Mouse (Mus musculus): ENCODE data around the gene Gsg1. TPM values are rescaled to one million over a fixed set of nuclear protein-coding genes. Genes with fewer than 3 reads are reported as not detected.
A peak's percentile ranks its signal among the peaks of the same experiment; 100 is the strongest.

The Gsg1 gene
- polyA plus RNA-seq, 1 experiment from 2014 or later: 0.13 TPM

GRCm38 (mm10) chr6:135230586-135230985 is 23.6 kb downstream of the Gsg1 start:
- peaks cover 58% of the 10 kb centered on the region for H3K36me3 ChIP-seq (ENCODE audit: control insufficient read depth, insufficient read depth)
- H3K27ac ChIP-seq (ENCODE audit: low read length): no peak overlapping the region
- no peak overlapping the region for H3K4me2 ChIP-seq (ENCODE audit: low read depth, low read length)
- WGBS (ENCODE audit: insufficient replicate concordance): 86% methylated on average over 6 of the region's 6 CpGs
- H3K9ac ChIP-seq (ENCODE audit: low read depth, low read length): no peak overlapping the region
- no peak overlapping the region for H3K4me3 ChIP-seq (ENCODE audit: low read depth, low read length)
- H3K27me3 ChIP-seq (ENCODE audit: control insufficient read depth, insufficient read depth, low read depth, low read length): no peaks in the 10 kb centered on the region
- H3K9me3 ChIP-seq (replicated peaks; ENCODE audit: control insufficient read depth, low read length): no peaks in the 10 kb centered on the region
- H3K4me1 ChIP-seq (ENCODE audit: control insufficient read depth, low read depth, low read length): no peaks in the 10 kb centered on the region; the same call in 1 of the 2 replicates
- no peak for ATAC-seq (ENCODE audit: low read depth)

DNA sequence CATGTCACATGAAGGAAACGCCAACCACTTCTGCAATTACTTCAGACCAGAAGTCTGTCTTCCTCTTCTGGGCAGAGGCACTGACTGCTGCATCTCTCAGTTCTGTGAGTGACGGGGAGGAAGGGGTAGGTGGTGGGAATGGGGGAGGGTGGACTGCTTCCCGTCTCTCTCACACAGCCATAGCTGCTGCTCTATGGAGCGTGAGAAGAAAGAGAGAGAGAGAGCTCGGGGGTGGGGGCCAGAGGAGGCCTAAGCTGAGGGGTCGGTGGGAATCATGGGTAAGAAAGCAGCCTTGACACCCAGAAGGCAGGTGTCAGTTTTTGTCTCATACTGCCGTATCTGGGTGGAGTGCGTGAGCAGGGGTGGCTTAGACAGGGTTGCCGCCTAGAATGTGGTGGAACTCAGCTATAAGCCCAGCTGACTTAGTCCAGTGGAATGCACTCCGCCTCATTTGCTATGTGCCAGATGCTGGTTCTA is 25.6 kb downstream of the Gsg1 start:
- 43% methylated on average over 10 of the region's 10 CpGs for WGBS (ENCODE audit: insufficient replicate concordance)

GRCm38 (mm10) chr6:135223786-135224416 is 30.2 kb downstream of the Gsg1 start:
- Histone ChIP-seq H3K36me3 (ENCODE audit: control insufficient read depth, insufficient read depth) (peaks cover 35% of the 10 kb centered on the region), H3K27me3 (ENCODE audit: control insufficient read depth, insufficient read depth, low read depth, low read length) (no peaks in the 10 kb centered on the region), H3K9me3 (replicated peaks; ENCODE audit: control insufficient read depth, low read length) (no peaks in the 10 kb centered on the region), H3K4me1 (ENCODE audit: control insufficient read depth, low read depth, low read length) (no peaks in the 10 kb centered on the region; the same call in 1 of the 2 replicates), H3K27ac (ENCODE audit: low read length) (no peak overlapping the region), H3K9ac (ENCODE audit: low read depth, low read length) (no peak overlapping the region), H3K4me3 (ENCODE audit: low read depth, low read length) (no peak overlapping the region), H3K4me2 (ENCODE audit: low read depth, low read length) (no peak overlapping the region)
- WGBS (ENCODE audit: insufficient replicate concordance): 64% methylated on average over 6 of the region's 6 CpGs
- no peak for ATAC-seq (ENCODE audit: low read depth)

More for the DNA sequence above, 25.6 kb downstream of the Gsg1 start:
- no peak; the same call in 1 of the 2 replicates for ATAC-seq (ENCODE audit: low read depth)
- no peak overlapping the region for H3K4me2 ChIP-seq (ENCODE audit: low read depth, low read length)
- H3K9me3 ChIP-seq (replicated peaks; ENCODE audit: control insufficient read depth, low read length): no peaks in the 10 kb centered on the region
- peaks cover 58% of the 10 kb centered on the region for H3K36me3 ChIP-seq (ENCODE audit: control insufficient read depth, insufficient read depth)
- no peaks in the 10 kb centered on the region; the same call in 1 of the 2 replicates for H3K4me1 ChIP-seq (ENCODE audit: control insufficient read depth, low read depth, low read length)
- H3K9ac ChIP-seq (ENCODE audit: low read depth, low read length): no peak overlapping the region
- no peak overlapping the region for H3K4me3 ChIP-seq (ENCODE audit: low read depth, low read length)
- H3K27me3 ChIP-seq (ENCODE audit: control insufficient read depth, insufficient read depth, low read depth, low read length): no peaks in the 10 kb centered on the region
- no peak overlapping the region for H3K27ac ChIP-seq (ENCODE audit: low read length)

- H3K27ac ChIP-seq (ENCODE audit: low read length): no peak overlapping the region
- H3K9ac ChIP-seq (ENCODE audit: low read depth, low read length): no peak overlapping the region
- H3K27me3 ChIP-seq (ENCODE audit: control insufficient read depth, insufficient read depth, low read depth, low read length): no peaks in the 10 kb centered on the region
- peaks cover 11% of the 10 kb centered on the region for H3K36me3 ChIP-seq (ENCODE audit: control insufficient read depth, insufficient read depth)
- H3K4me3 ChIP-seq (ENCODE audit: low read depth, low read length): no peak overlapping the region
- WGBS (ENCODE audit: insufficient replicate concordance): 89% methylated on average over 5 of the region's 5 CpGs
- ATAC-seq (ENCODE audit: low read depth): no peak
- H3K4me2 ChIP-seq (ENCODE audit: low read depth, low read length): no peak overlapping the region
- no peaks in the 10 kb centered on the region for H3K4me1 ChIP-seq (ENCODE audit: control insufficient read depth, low read depth, low read length)
- H3K9me3 ChIP-seq (replicated peaks; ENCODE audit: control insufficient read depth, low read length): no peaks in the 10 kb centered on the region
Observed at GRCm38 (mm10) chr6:135219916-135220315, 34.2 kb downstream of the Gsg1 start.

GRCm38 (mm10) chr6:135218330-135218729 is 35.8 kb downstream of the Gsg1 start:
- Histone ChIP-seq H3K4me2 (ENCODE audit: low read depth, low read length) (no peak overlapping the region), H3K9me3 (replicated peaks; ENCODE audit: control insufficient read depth, low read length) (no peaks in the 10 kb centered on the region), H3K9ac (ENCODE audit: low read depth, low read length) (no peak overlapping the region), H3K36me3 (ENCODE audit: control insufficient read depth, insufficient read depth) (peaks cover 18% of the 10 kb centered on the region), H3K27me3 (ENCODE audit: control insufficient read depth, insufficient read depth, low read depth, low read length) (no peaks in the 10 kb centered on the region), H3K27ac (ENCODE audit: low read length) (no peak overlapping the region), H3K4me1 (ENCODE audit: control insufficient read depth, low read depth, low read length) (no peaks in the 10 kb centered on the region), H3K4me3 (ENCODE audit: low read depth, low read length) (no peak overlapping the region)
- no peak for ATAC-seq (ENCODE audit: low read depth)
- 39% methylated on average over 8 of the region's 8 CpGs for WGBS (ENCODE audit: insufficient replicate concordance)

DNA sequence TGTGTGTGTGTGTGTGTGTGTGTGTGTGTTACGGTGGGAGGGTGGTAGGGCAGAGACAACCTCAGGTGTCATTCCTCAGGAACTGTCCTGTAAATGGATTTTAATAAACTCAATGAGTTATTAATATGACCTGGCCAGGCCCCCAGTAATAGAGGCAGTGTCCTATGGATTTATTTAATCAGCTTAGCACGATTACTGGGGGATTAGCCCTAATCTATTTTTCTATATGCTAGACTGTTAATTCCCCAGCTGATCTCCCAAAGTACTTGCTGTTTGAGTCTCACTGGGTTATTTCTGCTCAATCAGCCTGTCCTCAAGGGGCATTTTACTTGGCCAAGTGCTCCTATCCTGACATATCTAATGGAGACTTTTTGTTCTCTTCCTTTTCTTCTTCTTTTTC is 41.5 kb downstream of the Gsg1 start:
- H3K9ac ChIP-seq (ENCODE audit: low read depth, low read length): no peak overlapping the region
- H3K4me1 ChIP-seq (ENCODE audit: control insufficient read depth, low read depth, low read length): peaks cover 16% of the 10 kb centered on the region
- no peaks in the 10 kb centered on the region for H3K27me3 ChIP-seq (ENCODE audit: control insufficient read depth, insufficient read depth, low read depth, low read length)
- H3K4me3 ChIP-seq (ENCODE audit: low read depth, low read length): no peak overlapping the region
- 82% methylated on average over 2 of the region's 2 CpGs for WGBS (ENCODE audit: insufficient replicate concordance)
- H3K27ac ChIP-seq (ENCODE audit: low read length): no peak overlapping the region
- H3K36me3 ChIP-seq (ENCODE audit: control insufficient read depth, insufficient read depth): peaks cover 19% of the 10 kb centered on the region
- H3K4me2 ChIP-seq (ENCODE audit: low read depth, low read length): no peak overlapping the region
- ATAC-seq (ENCODE audit: low read depth): no peak
- H3K9me3 ChIP-seq (replicated peaks; ENCODE audit: control insufficient read depth, low read length): no peaks in the 10 kb centered on the region

- H3K4me1 ChIP-seq (ENCODE audit: control insufficient read depth, low read depth, low read length): peaks cover 18% of the 10 kb centered on the region
- no peaks in the 10 kb centered on the region for H3K27me3 ChIP-seq (ENCODE audit: control insufficient read depth, insufficient read depth, low read depth, low read length)
- ATAC-seq (ENCODE audit: low read depth): peak; percentile 82
- peak overlapping the region; percentile 40 for H3K4me2 ChIP-seq (ENCODE audit: low read depth, low read length)
- whole genome bisulfite sequencing (ENCODE audit: insufficient replicate concordance): 47% methylated on average over 7 of the region's 7 CpGs
- no peak overlapping the region for H3K4me3 ChIP-seq (ENCODE audit: low read depth, low read length)
- no peak overlapping the region for H3K27ac ChIP-seq (ENCODE audit: low read length)
- peaks cover 17% of the 10 kb centered on the region for H3K36me3 ChIP-seq (ENCODE audit: control insufficient read depth, insufficient read depth)
- peak overlapping the region; percentile 5; the same call in 1 of the 2 replicates for H3K9ac ChIP-seq (ENCODE audit: low read depth, low read length)
- H3K9me3 ChIP-seq (replicated peaks; ENCODE audit: control insufficient read depth, low read length): no peaks in the 10 kb centered on the region
Observed at GRCm38 (mm10) chr6:135211169-135211568, 43.0 kb downstream of the Gsg1 start.

- peaks cover 44% of the 10 kb centered on the region for H3K4me1 ChIP-seq (ENCODE audit: control insufficient read depth, low read depth, low read length)
- H3K4me3 ChIP-seq (ENCODE audit: low read depth, low read length): no peak overlapping the region
- WGBS (ENCODE audit: insufficient replicate concordance): 71% methylated on average over 8 of the region's 8 CpGs
- no peak overlapping the region for H3K9ac ChIP-seq (ENCODE audit: low read depth, low read length)
- no peaks in the 10 kb centered on the region for H3K27me3 ChIP-seq (ENCODE audit: control insufficient read depth, insufficient read depth, low read depth, low read length)
- H3K9me3 ChIP-seq (replicated peaks; ENCODE audit: control insufficient read depth, low read length): no peaks in the 10 kb centered on the region
- no peak overlapping the region for H3K27ac ChIP-seq (ENCODE audit: low read length)
- no peak for ATAC-seq (ENCODE audit: low read depth)
- no peak overlapping the region for H3K4me2 ChIP-seq (ENCODE audit: low read depth, low read length)
- peaks cover 4% of the 10 kb centered on the region for H3K36me3 ChIP-seq (ENCODE audit: control insufficient read depth, insufficient read depth)
Observed at GRCm38 (mm10) chr6:135206909-135207308, 47.2 kb downstream of the Gsg1 start.

DNA sequence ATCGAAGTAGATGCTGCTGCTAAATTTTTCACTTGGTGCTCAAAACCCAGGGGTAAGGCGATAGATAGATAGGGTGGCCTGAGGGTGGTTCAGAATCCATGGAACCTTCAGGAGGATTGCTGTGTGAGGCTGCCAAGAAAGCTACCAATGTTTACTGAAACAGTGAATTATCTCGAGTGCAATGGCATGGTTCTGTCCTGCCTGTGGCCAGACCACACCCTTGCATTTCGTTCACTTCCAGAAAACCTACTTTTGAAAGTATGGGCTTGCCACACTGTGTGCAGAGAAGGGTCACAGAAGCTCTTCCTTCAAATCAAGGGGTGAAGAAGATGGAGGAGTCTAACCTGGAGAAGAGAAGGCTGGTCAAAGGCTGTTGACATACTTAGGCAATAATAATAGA is 48.3 kb downstream of the Gsg1 start:
- Histone ChIP-seq H3K36me3 (ENCODE audit: control insufficient read depth, insufficient read depth) (peaks cover 4% of the 10 kb centered on the region), H3K4me3 (ENCODE audit: low read depth, low read length) (no peak overlapping the region), H3K4me1 (ENCODE audit: control insufficient read depth, low read depth, low read length) (peaks cover 36% of the 10 kb centered on the region), H3K27ac (ENCODE audit: low read length) (peak overlapping the region; percentile 72), H3K9ac (ENCODE audit: low read depth, low read length) (peak overlapping the region; percentile 13), H3K9me3 (replicated peaks; ENCODE audit: control insufficient read depth, low read length) (no peaks in the 10 kb centered on the region), H3K4me2 (ENCODE audit: low read depth, low read length) (peak overlapping the region; percentile 50), H3K27me3 (ENCODE audit: control insufficient read depth, insufficient read depth, low read depth, low read length) (no peaks in the 10 kb centered on the region)
- 42% methylated on average over 4 of the region's 4 CpGs for WGBS (ENCODE audit: insufficient replicate concordance)
- ATAC-seq (ENCODE audit: low read depth): peak; percentile 69

Measured in liver, embryonic 16.5 days (tissue).